Mouse (Mus musculus): ENCODE results near the gene Phf11a. TPM values are rescaled to one million over a fixed set of nuclear protein-coding genes. Genes with fewer than 3 reads are reported as not detected.

Gene Phf11a
- polyA plus RNA-seq, 1 experiment from 2014 or later: not detected

DNA sequence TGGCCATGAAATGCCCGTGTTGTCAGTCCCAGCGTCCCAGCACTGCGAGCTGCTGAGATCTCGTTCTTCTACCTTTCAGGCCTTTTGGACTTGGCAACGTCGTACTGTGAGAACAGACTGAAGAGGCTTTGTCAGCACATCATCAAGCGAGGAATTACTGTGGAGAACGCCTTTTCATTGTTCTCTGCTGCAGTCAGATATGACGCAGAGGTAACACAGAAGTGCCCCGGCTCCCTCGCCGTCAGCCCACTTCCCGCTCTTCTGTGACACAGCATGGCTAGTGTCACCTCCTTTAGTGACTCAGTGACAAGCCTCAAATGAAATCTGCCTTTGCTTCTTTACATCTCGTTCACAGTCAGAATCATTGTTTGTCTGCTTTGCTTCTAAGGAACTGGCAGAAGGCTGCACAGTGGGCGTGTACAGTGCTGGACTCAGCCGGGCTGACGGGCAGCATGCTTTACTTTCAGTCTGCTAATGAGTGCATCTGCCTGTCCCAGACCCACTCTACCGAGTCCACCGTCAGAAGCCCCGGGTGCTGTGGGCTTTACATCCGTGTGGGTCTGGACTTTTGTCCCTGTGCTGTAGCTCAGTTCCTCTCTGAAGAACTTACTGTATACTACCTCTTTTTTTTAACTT lies 66.9 kb downstream of the Phf11a start:
- H3K9me3 ChIP-seq: no peaks in the 10 kb centered on the region
- no peak for DNase-seq (ENCODE audit: low spot score)
- no peak overlapping the region for H3K4me3 ChIP-seq
- no peaks in the 10 kb centered on the region for H3K4me1 ChIP-seq (replicated peaks)
- H3K36me3 ChIP-seq: peaks cover 100% of the 10 kb centered on the region
- no peak overlapping the region for H3K27ac ChIP-seq
- H3K27me3 ChIP-seq (ENCODE audit: insufficient read depth, poor library complexity, severe bottlenecking): no peaks in the 10 kb centered on the region
- WGBS: 90% methylated on average over 21 of the region's 21 CpGs

- Histone ChIP-seq H3K4me1 (replicated peaks) (no peaks in the 10 kb centered on the region), H3K4me3 (no peak overlapping the region), H3K27me3 (ENCODE audit: insufficient read depth, poor library complexity, severe bottlenecking) (no peaks in the 10 kb centered on the region), H3K9me3 (no peaks in the 10 kb centered on the region), H3K36me3 (peaks cover 100% of the 10 kb centered on the region), H3K27ac (no peak overlapping the region)
- no peak for DNase-seq (ENCODE audit: low spot score)
- WGBS: 95% methylated on average over 3 of the region's 3 CpGs
Observed at GRCm38 (mm10) chr14:59229822-59230221, 67.5 kb downstream of the Phf11a start.

Other genes with a start within 250 kb of the Phf11a start
- not detected in 2 replicates for gene 1700129C05Rik, start 154.6 kb downstream of the Phf11a start, polyA plus RNA-seq (2016; fragmentation: Nextera tagmentation; extraction: Ambion mirVana)
- gene Gm5142, start 118.8 kb downstream of the Phf11a start, polyA plus RNA-seq (2016; fragmentation: Nextera tagmentation; extraction: Ambion mirVana): not detected in 2 replicates
- 97.6 and 109 TPM in 2 replicates for gene Rcbtb1, start 96.3 kb downstream of the Phf11a start, polyA plus RNA-seq (2016; fragmentation: Nextera tagmentation; extraction: Ambion mirVana)
- not detected in 2 replicates for gene Gm6904, start 37.3 kb downstream of the Phf11a start, polyA plus RNA-seq (2016; fragmentation: Nextera tagmentation; extraction: Ambion mirVana)
- 0.21 TPM in 1 of 2 replicates, not detected in the other for gene Phf11b, start 43.8 kb upstream of the Phf11a start, polyA plus RNA-seq (2016; fragmentation: Nextera tagmentation; extraction: Ambion mirVana)
- gene Phf11d, start 67.9 kb upstream of the Phf11a start, polyA plus RNA-seq (2016; fragmentation: Nextera tagmentation; extraction: Ambion mirVana): 0.25 TPM in 1 of 2 replicates, not detected in the other
- gene Phf11c, start 97.9 kb upstream of the Phf11a start, polyA plus RNA-seq (2016; fragmentation: Nextera tagmentation; extraction: Ambion mirVana): 0.42 and 0.46 TPM in 2 replicates
- gene Setdb2, start 143.4 kb upstream of the Phf11a start, polyA plus RNA-seq (2016; fragmentation: Nextera tagmentation; extraction: Ambion mirVana): 12.1 and 12.6 TPM in 2 replicates
- gene Cab39l, start 143.4 kb upstream of the Phf11a start, polyA plus RNA-seq (2016; fragmentation: Nextera tagmentation; extraction: Ambion mirVana): 38.3 and 44.3 TPM in 2 replicates

All from hindbrain, embryonic 10.5 days (tissue).